Mouse (Mus musculus) lung, postnatal 36 days (tissue): ENCODE results near the gene Rgr.
A peak's percentile ranks its signal among the peaks of the same experiment; 100 is the strongest.

ENCODE experiments used
- DNase-seq: peaks from one replicate; pipeline ENCODE4 v3.0.0; 2022; ENCODE audit warnings: mixed read lengths

The Rgr gene

GRCm38 (mm10) chr14:37048914-37049410 is at the start of gene Rgr:
Rgr (minus strand) TSS chr14:37048964.
- no peak for DNase-seq

- DNase-seq = no peak
Observed at GRCm38 (mm10) chr14:37097956-37098530, 49.3 kb upstream of the Rgr start, which contains the start of gene Cdhr1. Cdhr1 (minus strand) TSS chr14:37098347.

- DNase-seq = no peak
Observed at GRCm38 (mm10) chr14:37095556-37095955, 46.8 kb upstream of the Rgr start.

- DNase-seq = no peak
Observed at GRCm38 (mm10) chr14:37094436-37094835, 45.7 kb upstream of the Rgr start.

- no peak for DNase-seq
Observed at GRCm38 (mm10) chr14:37083755-37084154, 35.0 kb upstream of the Rgr start.

- DNase-seq = no peak
Observed at GRCm38 (mm10) chr14:37080724-37081123, 32.0 kb upstream of the Rgr start.

- DNase-seq = peak; percentile 16
Observed at GRCm38 (mm10) chr14:37068516-37068915, 19.8 kb upstream of the Rgr start.

GRCm38 (mm10) chr14:37067629-37068028 is 18.9 kb upstream of the Rgr start, which contains the start of gene Lrit2:
Lrit2 (plus strand) TSS chr14:37067929.
- no peak for DNase-seq

GRCm38 (mm10) chr14:37066636-37067035 is 17.9 kb upstream of the Rgr start:
- DNase-seq = no peak

- no peak for DNase-seq
Observed at GRCm38 (mm10) chr14:37064849-37065248, 16.1 kb upstream of the Rgr start.

- no peak for DNase-seq
Observed at GRCm38 (mm10) chr14:37034432-37034831, 14.3 kb downstream of the Rgr start.

GRCm38 (mm10) chr14:37033241-37033640 is 15.5 kb downstream of the Rgr start:
- peak; percentile 81 for DNase-seq

GRCm38 (mm10) chr14:37032481-37033104 is 16.2 kb downstream of the Rgr start:
- DNase-seq = no peak

GRCm38 (mm10) chr14:37028555-37028954 is 20.2 kb downstream of the Rgr start:
- no peak for DNase-seq

GRCm38 (mm10) chr14:37027951-37028350 is 20.8 kb downstream of the Rgr start:
- DNase-seq = no peak

GRCm38 (mm10) chr14:37027248-37027933 is 21.4 kb downstream of the Rgr start:
- no peak for DNase-seq

GRCm38 (mm10) chr14:37015894-37016293 is 32.9 kb downstream of the Rgr start:
- no peak for DNase-seq

- DNase-seq = no peak
Observed at GRCm38 (mm10) chr14:37013644-37014043, 35.1 kb downstream of the Rgr start.

GRCm38 (mm10) chr14:37009686-37010085 is 39.1 kb downstream of the Rgr start:
- DNase-seq = no peak

- DNase-seq = no peak
Observed at GRCm38 (mm10) chr14:37006489-37006888, 42.3 kb downstream of the Rgr start.

- no peak for DNase-seq
Observed at GRCm38 (mm10) chr14:37005865-37006264, 42.9 kb downstream of the Rgr start.

GRCm38 (mm10) chr14:37003431-37004095 is 45.2 kb downstream of the Rgr start:
- no peak for DNase-seq

- no peak for DNase-seq
Observed at GRCm38 (mm10) chr14:37002852-37003251, 45.9 kb downstream of the Rgr start.
